Mouse (Mus musculus) liver, embryonic 15.5 days (tissue): ENCODE measurements around the gene Atxn7l1. TPM values are rescaled to one million over a fixed set of nuclear protein-coding genes. Genes with fewer than 3 reads are reported as not detected.

Experiments
- ATAC-seq: fragments of 200-750 bp; cut with Nextera tagmentation; 2 replicates; pipeline ENCODE4 v1.8.0; 2017; ENCODE audit warnings: moderate number of reproducible peaks, mild to moderate bottlenecking, moderate library complexity; ENCODE audit not compliant: insufficient read depth
- H3K27ac ChIP-seq: fragments of 300-500 bp; sonication (generic); replicated peaks from 2 replicates; pipeline ENCODE4 v1.5.1; 2015; ENCODE audit warnings: mild to moderate bottlenecking, inconsistent platforms
- H3K27me3 ChIP-seq: fragments of 300-500 bp; sonication (generic); 2 replicates; pipeline ENCODE4 v1.6.1; 2015; ENCODE audit warnings: mild to moderate bottlenecking, inconsistent platforms
- H3K36me3 ChIP-seq: fragments of 300-500 bp; sonication (generic); replicated peaks from 2 replicates; pipeline ENCODE4 v1.6.1; 2015; ENCODE audit warnings: moderate library complexity, mild to moderate bottlenecking, inconsistent platforms
- H3K4me1 ChIP-seq: fragments of 300-500 bp; sonication (generic); replicated peaks from 2 replicates; pipeline ENCODE4 v1.6.1; 2015; ENCODE audit warnings: inconsistent platforms
- H3K4me2 ChIP-seq: fragments of 300-500 bp; sonication (generic); 2 replicates; pipeline ENCODE4 v1.6.1; 2015; ENCODE audit warnings: moderate library complexity, mild to moderate bottlenecking, inconsistent platforms
- H3K4me3 ChIP-seq: fragments of 300-500 bp; sonication (generic); replicated peaks from 2 replicates; pipeline ENCODE4 v1.5.1; 2015; ENCODE audit warnings: mild to moderate bottlenecking, inconsistent platforms
- H3K9ac ChIP-seq: fragments of 300-500 bp; sonication (generic); 2 replicates; pipeline ENCODE4 v1.6.1; 2015; ENCODE audit warnings: moderate library complexity, mild to moderate bottlenecking, inconsistent platforms
- H3K9me3 ChIP-seq: fragments of 300-500 bp; sonication (generic); replicated peaks from 2 replicates; pipeline ENCODE4 v1.6.1; 2016; ENCODE audit warnings: inconsistent platforms
- WGBS: fragments of 180-500 bp; shearing (Covaris S2); methylation state at CpG from one replicate; pipeline ENCODE4 v1.1.7; 2015; ENCODE audit warnings: mixed read lengths; ENCODE audit not compliant: insufficient replicate concordance; 5-methylcytosine and 5-hydroxymethylcytosine counted together
- polyA plus RNA-seq: library from polyadenylated mRNA; unstranded; fragments of >200 nt; fragmentation: Nextera tagmentation; extraction: Ambion mirVana; gene quantifications from 2 replicates; pipeline ENCODE4 v1.2.1, GENCODE M21; 2015

The Atxn7l1 gene
- polyA plus RNA-seq, 1 experiment from 2014 or later: 14.7 TPM

DNA sequence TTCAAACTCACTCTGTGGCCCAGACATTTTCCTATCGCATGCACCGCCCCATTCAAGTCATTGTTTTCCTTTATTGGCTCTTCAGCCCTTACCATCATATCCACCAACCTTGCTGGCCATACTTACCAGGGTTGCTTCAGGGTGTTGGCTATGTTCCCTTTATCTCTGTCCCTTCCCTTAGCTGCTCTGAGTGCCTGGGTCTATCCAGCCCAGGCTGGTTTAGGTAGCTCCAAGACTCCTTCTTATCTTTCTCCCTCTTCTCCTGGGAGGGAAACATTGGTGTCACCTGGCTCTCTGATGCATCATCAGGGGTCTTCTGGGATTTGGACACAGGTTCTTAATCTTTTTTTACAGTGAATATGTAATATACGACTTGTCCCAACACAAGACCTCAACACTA, 36.6 kb downstream of the Atxn7l1 start:
- no peaks in the 10 kb centered on the region for H3K27me3 ChIP-seq
- WGBS: 95% methylated on average over 3 of the region's 3 CpGs

DNA sequence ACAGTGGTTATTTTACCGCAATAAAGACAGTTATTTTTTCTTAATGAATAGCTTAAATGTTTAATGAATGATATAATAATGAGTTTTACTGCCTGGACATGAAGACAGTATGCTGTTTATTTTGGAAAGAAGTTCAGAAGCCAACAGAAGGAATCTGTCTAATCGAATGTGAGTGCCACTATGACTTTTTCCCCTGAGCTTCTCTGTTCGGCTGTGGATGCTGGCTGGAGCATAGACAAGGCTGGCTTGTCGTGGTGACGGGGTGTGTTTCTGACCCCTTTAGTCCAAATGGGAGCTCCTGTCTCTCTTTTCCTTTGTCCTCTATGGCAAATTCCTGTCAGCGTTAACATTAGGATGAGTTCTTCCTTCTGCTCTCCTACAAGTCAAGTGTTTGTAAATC, 37.6 kb downstream of the Atxn7l1 start:
- Histone ChIP-seq H3K9me3 (no peaks in the 10 kb centered on the region), H3K9ac (no peak overlapping the region), H3K36me3 (no peaks in the 10 kb centered on the region), H3K27ac (no peak overlapping the region), H3K4me3 (no peak overlapping the region), H3K4me1 (peaks cover 7% of the 10 kb centered on the region), H3K27me3 (no peaks in the 10 kb centered on the region), H3K4me2 (no peak overlapping the region)
- ATAC-seq: no peak
- WGBS: 77% methylated on average over 6 of the region's 6 CpGs

More for the DNA sequence above, 36.6 kb downstream of the Atxn7l1 start:
- Histone ChIP-seq H3K27ac (no peak overlapping the region), H3K9me3 (no peaks in the 10 kb centered on the region), H3K36me3 (no peaks in the 10 kb centered on the region), H3K9ac (no peak overlapping the region), H3K4me1 (peaks cover 7% of the 10 kb centered on the region), H3K4me2 (no peak overlapping the region), H3K4me3 (no peak overlapping the region)
- ATAC-seq: 0 out of 2 replicates have a peak, but pooled peaks have one; percentile 28

DNA sequence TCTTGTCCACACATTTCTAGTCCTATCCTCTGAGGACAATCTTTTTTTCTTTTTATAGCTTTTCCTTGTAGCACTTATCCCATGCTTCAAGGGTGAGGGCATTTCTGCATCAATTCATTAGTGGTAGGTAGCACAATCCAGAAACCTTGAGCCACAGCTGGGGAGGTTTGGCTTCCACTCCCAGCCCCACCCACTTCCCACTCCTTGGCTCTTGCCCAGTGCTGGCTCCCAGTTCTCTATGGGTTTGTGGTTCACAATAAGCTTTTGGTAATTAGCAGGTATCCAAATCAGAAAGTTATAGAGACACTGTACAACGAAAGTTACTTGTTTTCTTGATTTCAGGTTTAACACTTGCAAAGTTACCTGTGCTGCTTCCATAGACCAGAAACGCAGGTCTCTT, 38.8 kb downstream of the Atxn7l1 start:
- no peak overlapping the region for H3K27ac ChIP-seq
- peaks cover 7% of the 10 kb centered on the region for H3K4me1 ChIP-seq
- WGBS: 80% methylated on average over 2 of the region's 2 CpGs
- H3K36me3 ChIP-seq: no peaks in the 10 kb centered on the region
- no peak for ATAC-seq
- no peak overlapping the region for H3K4me2 ChIP-seq
- H3K27me3 ChIP-seq: no peaks in the 10 kb centered on the region
- no peaks in the 10 kb centered on the region for H3K9me3 ChIP-seq
- no peak overlapping the region for H3K9ac ChIP-seq
- no peak overlapping the region for H3K4me3 ChIP-seq

DNA sequence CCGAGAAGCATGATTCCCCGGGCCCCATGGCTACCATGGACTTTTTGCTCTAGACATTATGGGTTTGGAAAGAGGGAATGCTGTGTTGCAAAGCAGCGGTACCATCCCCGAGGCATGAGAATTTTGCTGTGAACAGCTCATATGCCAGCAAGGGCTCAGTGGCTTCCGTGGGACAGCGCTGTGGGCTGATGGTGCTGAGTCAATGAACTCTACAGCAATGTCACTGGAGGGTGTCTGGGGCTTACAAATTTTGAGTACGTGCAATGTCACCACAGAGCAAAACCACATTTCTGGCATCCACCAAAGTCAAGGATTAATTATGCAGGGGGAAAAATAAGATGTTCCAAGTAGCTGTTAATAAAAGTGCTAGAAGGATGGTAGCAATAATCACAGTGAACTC, 42.6 kb downstream of the Atxn7l1 start:
- Histone ChIP-seq H3K27ac (no peak overlapping the region), H3K4me3 (no peak overlapping the region), H3K9ac (no peak overlapping the region), H3K36me3 (no peaks in the 10 kb centered on the region), H3K9me3 (no peaks in the 10 kb centered on the region), H3K4me2 (no peak overlapping the region), H3K27me3 (no peaks in the 10 kb centered on the region), H3K4me1 (peaks cover 16% of the 10 kb centered on the region)
- ATAC-seq: no peak
- 74% methylated on average over 7 of the region's 7 CpGs for WGBS

DNA sequence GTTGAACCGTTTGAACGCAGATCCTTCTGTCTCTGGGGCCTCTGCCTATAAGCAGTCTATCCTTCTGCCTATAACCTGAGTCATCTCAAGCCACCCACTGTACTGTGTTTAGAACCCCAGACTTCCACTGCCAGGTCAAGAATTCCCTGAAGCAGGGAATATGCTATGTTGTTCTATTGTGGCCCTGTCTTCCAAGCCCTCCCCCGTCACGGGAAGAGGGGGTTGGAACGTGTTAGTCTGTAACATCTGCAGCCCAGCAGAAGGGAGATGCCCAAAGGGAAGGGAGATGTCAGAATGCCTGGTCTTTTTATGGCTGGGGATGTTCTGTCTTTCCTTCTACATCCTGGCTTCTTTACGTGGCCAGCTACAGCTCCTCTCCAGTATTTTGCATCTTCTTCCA, 43.1 kb downstream of the Atxn7l1 start:
- 76% methylated on average over 6 of the region's 6 CpGs for WGBS
- Histone ChIP-seq H3K4me2 (no peak overlapping the region), H3K9me3 (no peaks in the 10 kb centered on the region), H3K4me1 (peaks cover 14% of the 10 kb centered on the region), H3K9ac (no peak overlapping the region), H3K27me3 (no peaks in the 10 kb centered on the region), H3K36me3 (no peaks in the 10 kb centered on the region), H3K4me3 (no peak overlapping the region), H3K27ac (no peak overlapping the region)
- ATAC-seq: no peak

DNA sequence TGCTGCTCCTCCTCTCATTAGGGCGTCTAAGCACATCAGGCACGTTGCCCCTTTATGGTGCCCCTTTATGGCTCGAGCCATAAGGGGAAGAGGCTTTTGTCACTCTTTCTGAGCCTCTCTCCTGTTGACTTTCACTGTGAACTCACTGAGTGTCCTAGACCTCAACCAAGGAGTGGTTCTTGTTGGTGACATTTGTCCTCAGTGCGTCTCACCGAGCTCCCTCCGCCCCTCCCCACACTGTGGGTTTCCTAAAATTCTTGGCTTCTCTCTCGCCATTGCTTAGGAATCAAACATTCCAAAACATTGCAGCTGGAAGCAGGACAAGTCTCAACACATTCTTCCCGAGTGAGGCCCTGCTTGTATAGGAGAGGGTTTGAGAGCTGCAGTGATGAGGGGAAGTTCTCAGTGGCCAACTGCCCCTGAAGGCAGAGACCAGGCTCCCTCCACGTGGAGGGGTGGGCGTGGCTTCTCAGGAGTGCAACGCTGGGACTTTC, 46.0 kb downstream of the Atxn7l1 start:
- H3K27ac ChIP-seq: no peak overlapping the region
- peaks cover 14% of the 10 kb centered on the region for H3K4me1 ChIP-seq
- no peaks in the 10 kb centered on the region for H3K27me3 ChIP-seq
- H3K4me2 ChIP-seq: no peak overlapping the region
- no peak overlapping the region for H3K9ac ChIP-seq
- H3K36me3 ChIP-seq: no peaks in the 10 kb centered on the region
- H3K4me3 ChIP-seq: no peak overlapping the region
- ATAC-seq: no peak
- H3K9me3 ChIP-seq: no peaks in the 10 kb centered on the region
- whole genome bisulfite sequencing: 48% methylated on average over 11 of the region's 11 CpGs

DNA sequence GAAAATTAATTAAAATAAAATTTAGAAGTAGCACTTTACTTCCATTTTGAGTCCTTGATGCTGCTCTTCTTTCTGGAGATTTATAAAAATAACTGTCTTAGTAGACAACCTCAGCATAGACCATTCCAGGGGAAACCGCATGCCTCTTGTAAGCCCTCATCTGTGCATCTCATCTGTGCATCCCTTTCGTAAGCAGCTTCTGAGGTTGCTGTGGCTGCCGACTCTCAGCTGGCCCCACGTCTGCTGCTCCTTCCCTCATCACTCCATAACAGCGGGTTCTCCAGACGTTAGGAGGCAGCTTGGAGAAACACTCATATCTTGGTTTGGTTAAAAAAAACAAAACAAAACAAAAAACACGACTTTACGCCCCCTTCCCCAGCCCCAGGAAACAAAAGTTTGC, 47.7 kb downstream of the Atxn7l1 start:
- no peaks in the 10 kb centered on the region for H3K36me3 ChIP-seq
- no peak for ATAC-seq
- peaks cover 14% of the 10 kb centered on the region for H3K4me1 ChIP-seq
- H3K27ac ChIP-seq: no peak overlapping the region
- no peaks in the 10 kb centered on the region for H3K9me3 ChIP-seq
- H3K4me2 ChIP-seq: no peak overlapping the region
- H3K9ac ChIP-seq: no peak overlapping the region
- WGBS: 67% methylated on average over 8 of the region's 8 CpGs
- no peaks in the 10 kb centered on the region for H3K27me3 ChIP-seq
- H3K4me3 ChIP-seq: no peak overlapping the region

DNA sequence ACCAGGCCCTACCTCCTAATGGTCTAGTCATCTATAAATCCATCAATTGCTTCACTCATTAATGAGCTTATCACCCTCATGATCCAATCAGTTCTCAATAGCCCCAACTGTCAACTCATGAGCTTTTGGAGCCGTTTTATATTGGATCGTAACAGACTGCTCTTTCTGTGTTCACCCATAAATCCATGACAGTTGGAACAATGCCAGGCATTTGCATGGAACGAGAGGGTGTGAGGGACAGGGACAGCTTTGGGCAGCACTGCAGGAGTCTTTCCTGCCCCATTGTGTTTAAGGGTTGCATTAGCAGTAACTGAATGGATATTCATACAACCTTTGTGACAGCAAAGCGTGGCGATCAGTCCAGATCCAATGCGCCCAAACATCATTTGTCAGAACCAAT, 49.8 kb downstream of the Atxn7l1 start:
- H3K9ac ChIP-seq: no peak overlapping the region
- no peak overlapping the region for H3K27ac ChIP-seq
- H3K27me3 ChIP-seq: no peaks in the 10 kb centered on the region
- no peak overlapping the region for H3K4me2 ChIP-seq
- peaks cover 20% of the 10 kb centered on the region for H3K4me1 ChIP-seq
- 85% methylated on average over 6 of the region's 6 CpGs for WGBS
- no peak for ATAC-seq
- no peaks in the 10 kb centered on the region for H3K36me3 ChIP-seq
- H3K9me3 ChIP-seq: no peaks in the 10 kb centered on the region
- H3K4me3 ChIP-seq: no peak overlapping the region

DNA sequence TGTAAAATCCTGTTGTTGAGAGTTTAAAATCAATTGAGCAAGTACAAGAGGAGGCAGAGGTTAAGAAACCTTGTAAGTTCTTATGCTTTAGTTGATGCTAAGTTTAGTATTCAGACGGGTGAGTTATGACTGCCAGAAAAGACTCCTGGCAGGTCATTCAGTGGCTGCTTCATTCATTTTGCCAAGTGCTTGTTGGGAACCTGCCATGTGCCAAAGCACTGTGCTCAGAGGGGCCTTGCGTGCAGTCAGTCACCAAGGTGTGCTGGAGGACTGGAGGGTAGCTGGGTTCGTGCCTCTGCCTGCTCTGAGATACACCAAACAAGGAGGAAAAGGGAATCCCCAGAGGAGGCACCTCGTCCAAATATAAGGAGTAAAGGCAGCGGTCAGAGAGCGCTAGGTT, 50.3 kb downstream of the Atxn7l1 start:
- Histone ChIP-seq H3K4me1 (peaks cover 19% of the 10 kb centered on the region), H3K27ac (no peak overlapping the region), H3K9ac (no peak overlapping the region), H3K36me3 (no peaks in the 10 kb centered on the region), H3K9me3 (no peaks in the 10 kb centered on the region), H3K27me3 (no peaks in the 10 kb centered on the region), H3K4me3 (no peak overlapping the region), H3K4me2 (no peak overlapping the region)
- no peak for ATAC-seq
- WGBS: 79% methylated on average over 6 of the region's 6 CpGs

DNA sequence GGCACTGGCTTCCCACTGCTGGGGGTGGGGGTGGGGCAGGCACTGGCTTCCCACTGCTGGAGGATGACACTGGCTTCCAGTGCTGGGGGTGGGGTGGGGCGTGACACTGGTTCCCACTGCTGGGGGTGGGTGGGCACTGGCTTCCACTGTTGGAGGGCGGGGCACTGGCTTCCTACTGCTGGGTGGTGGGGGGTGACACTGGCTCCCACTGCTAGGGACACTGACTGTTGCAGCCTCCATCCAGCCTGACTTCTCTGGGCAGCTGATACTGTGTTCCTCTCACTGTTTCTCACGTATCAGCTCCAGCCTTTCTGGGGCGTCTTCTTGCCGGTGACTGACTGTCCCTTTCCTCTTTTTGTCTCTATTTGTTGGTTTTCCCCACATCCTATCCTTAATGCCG, 53.6 kb downstream of the Atxn7l1 start:
- 81% methylated on average over 6 of the region's 6 CpGs for WGBS
- ATAC-seq: no peak
- H3K36me3 ChIP-seq: no peaks in the 10 kb centered on the region
- peaks cover 10% of the 10 kb centered on the region for H3K4me1 ChIP-seq
- H3K9me3 ChIP-seq: no peaks in the 10 kb centered on the region
- H3K27ac ChIP-seq: no peak overlapping the region
- no peaks in the 10 kb centered on the region for H3K27me3 ChIP-seq
- H3K4me2 ChIP-seq: no peak overlapping the region
- no peak overlapping the region for H3K9ac ChIP-seq
- H3K4me3 ChIP-seq: no peak overlapping the region

DNA sequence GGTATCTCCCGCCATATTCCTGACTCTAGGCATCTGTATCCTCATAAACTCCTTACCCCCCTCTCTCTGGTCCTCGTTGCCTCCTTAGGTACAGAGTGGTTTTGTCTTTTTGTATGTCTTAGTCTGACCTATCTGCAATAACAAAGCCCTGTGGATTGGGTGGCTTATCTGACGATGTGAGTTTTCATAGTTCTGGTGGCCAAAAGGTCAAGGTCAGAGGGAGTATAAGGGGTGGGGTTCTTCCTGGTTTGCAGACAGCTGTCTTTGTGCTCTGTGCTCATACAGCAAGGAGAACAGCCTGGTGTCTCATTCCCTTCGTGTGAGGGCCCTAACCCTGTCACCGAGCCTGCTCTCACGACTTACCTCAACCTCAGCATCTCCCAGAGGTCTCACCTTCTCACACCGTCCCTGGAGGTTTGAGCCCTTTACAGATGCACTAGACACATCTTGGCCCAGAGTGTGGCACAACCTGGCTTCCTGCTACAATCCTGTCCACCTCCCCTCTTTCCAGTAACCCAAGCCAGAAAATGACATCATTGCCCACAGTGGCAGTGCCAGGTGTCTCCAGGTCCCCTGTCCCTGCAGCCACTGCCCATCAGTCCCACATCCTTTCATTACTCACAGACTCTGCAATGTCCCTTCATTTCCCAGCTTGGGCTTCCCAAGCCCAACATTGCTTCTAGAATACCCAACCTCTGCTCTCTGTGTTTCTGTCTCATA, 54.2 kb downstream of the Atxn7l1 start:
- Histone ChIP-seq H3K27me3 (no peaks in the 10 kb centered on the region), H3K4me2 (no peak overlapping the region), H3K4me3 (no peak overlapping the region), H3K9ac (no peak overlapping the region), H3K9me3 (no peaks in the 10 kb centered on the region), H3K27ac (no peak overlapping the region), H3K4me1 (peaks cover 10% of the 10 kb centered on the region), H3K36me3 (no peaks in the 10 kb centered on the region)
- no peak for ATAC-seq
- 66% methylated on average over 7 of the region's 7 CpGs for WGBS

DNA sequence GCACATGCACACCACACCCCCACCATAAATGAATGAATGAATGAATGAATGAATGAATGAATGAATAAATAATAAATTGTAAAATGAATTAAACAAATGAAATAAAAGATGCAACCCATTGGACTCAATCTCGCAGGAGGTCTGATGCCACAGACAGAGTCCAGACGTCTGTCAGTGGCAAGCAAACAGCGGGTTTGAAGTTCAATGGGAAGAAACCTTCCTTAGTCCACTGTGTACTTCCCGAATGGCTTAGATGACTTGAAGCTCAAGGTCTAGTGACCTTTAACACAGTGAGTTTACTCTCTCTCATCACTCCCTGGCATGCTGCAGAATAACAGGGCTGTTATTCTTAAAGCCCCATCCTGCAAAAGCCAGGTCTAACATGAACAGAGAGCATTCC, 57.8 kb downstream of the Atxn7l1 start:
- no peaks in the 10 kb centered on the region for H3K36me3 ChIP-seq
- no peaks in the 10 kb centered on the region for H3K9me3 ChIP-seq
- H3K4me1 ChIP-seq: peaks cover 12% of the 10 kb centered on the region
- H3K27me3 ChIP-seq: no peaks in the 10 kb centered on the region
- H3K9ac ChIP-seq: no peak overlapping the region
- no peak for ATAC-seq
- H3K27ac ChIP-seq: no peak overlapping the region
- H3K4me2 ChIP-seq: no peak overlapping the region
- 86% methylated on average over 4 of the region's 4 CpGs for WGBS
- H3K4me3 ChIP-seq: no peak overlapping the region
